Mouse (Mus musculus) bone marrow macrophage, adult 2 months (primary cell): ENCODE data around the gene Kmt2a.

Experiments
- CTCF ChIP-seq: IDR thresholded peaks from 2 replicates; pipeline ENCODE4 v1.5.1; 2012; ENCODE audit warnings: low read depth, mild to moderate bottlenecking, low read length, moderate library complexity
- POLR2A ChIP-seq: IDR thresholded peaks from 2 replicates; pipeline ENCODE4 v1.6.1; 2012; ENCODE audit warnings: mild to moderate bottlenecking, low read depth, low read length, borderline replicate concordance

DNA sequence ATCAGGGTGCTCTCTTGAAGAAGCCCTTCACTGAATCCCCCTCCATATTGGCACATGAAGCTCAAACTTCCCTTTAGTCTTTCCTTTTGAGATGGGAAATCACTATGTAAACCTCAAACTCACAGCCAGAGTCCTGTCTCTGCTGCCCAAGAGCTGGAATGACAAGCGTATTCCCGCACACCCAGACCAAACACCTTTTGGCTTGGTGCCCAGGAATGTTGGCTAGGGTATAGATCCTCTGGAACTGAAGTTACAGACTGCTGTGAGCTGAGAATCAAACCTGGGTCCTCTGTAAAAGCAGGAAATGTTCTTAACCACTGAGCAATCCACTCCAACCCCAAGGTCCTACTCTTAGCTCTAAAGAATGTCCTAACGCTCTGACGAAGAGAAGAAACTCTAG is 48.7 kb downstream of the Kmt2a start:
- TF ChIP-seq POLR2A (no peak), CTCF (no peak)
